Mouse (Mus musculus): Measurements from ENCODE around the gene Eaf2. TPM values are rescaled to one million over a fixed set of nuclear protein-coding genes. Genes with fewer than 3 reads are reported as not detected.

Eaf2 gene
- polyA plus RNA-seq, 1 experiment from 2014 or later: 1.7 TPM

- POLR2A ChIA-PET: no interaction called here
These were observed 61.1 kb downstream of the Eaf2 start for GRCm38 (mm10) chr16:36813680-36814079.

DNA sequence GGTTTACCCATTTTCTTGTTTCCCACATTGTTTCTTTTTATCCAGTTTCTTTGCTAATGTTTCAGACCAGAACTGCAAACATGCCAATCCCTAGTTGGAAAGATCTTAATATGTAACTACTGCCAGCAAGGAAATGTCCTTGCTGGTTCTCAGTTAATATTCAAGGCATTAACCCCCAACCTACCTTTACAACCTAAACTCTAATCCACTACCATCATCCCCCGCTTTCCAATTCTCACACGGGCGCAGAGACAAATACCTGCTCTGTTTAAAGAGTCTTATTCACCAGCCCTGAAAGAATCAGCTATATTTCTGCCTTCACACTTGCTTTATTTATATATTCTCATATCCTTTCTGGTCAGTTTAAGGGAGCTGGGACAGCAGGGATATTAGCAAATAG lies 66.2 kb downstream of the Eaf2 start:
- TF ChIP-seq CTCF (IDR thresholded peaks at IDR 0.05): no peak
- CTCF ChIA-PET: interaction anchor here (0.8 kb wide), 1 partner anchor 59 kb away, joined by 3 read pairs; no protein-coding TSS in a partner anchor
- no peak for ATAC-seq
- POLR2A ChIA-PET: no interaction called here
- peaks cover 4% of the 10 kb centered on the region for H3K27me3 ChIP-seq
- DNase-seq (ENCODE audit: low read depth, low spot score): no peak
- in situ Hi-C loops (cut with MboI; ENCODE audit: low pct_unique_long_range_greater_than_20kb): loop anchor here (25.0 kb wide), 1 partner anchor 721 kb away; no protein-coding TSS in a partner anchor

More at GRCm38 (mm10) chr16:36813680-36814079, 61.1 kb downstream of the Eaf2 start:
- CTCF ChIA-PET: no interaction called here
- H3K27me3 ChIP-seq: peaks cover 4% of the 10 kb centered on the region
- DNase-seq (ENCODE audit: low read depth, low spot score) (no peak), ATAC-seq (no peak)
- in situ Hi-C loops (cut with MboI; ENCODE audit: low pct_unique_long_range_greater_than_20kb): loop anchor here (5.0 to 25.0 kb wide), 3 partner anchors 86 to 726 kb away; no protein-coding TSS in a partner anchor
- TF ChIP-seq CTCF (IDR thresholded peaks at IDR 0.05): no peak

- POLR2A ChIA-PET: no interaction called here
These were observed 72.4 kb downstream of the Eaf2 start for GRCm38 (mm10) chr16:36802361-36802760.

GRCm38 (mm10) chr16:36798334-36798733 lies 76.5 kb downstream of the Eaf2 start:
- no peak for TF ChIP-seq CTCF (IDR thresholded peaks at IDR 0.05)
- in situ Hi-C loops (cut with MboI; ENCODE audit: low pct_unique_long_range_greater_than_20kb): no loop called here
- CTCF ChIA-PET: no interaction called here
- no peak for ATAC-seq
- no peaks in the 10 kb centered on the region for H3K27me3 ChIP-seq
- POLR2A ChIA-PET: no interaction called here
- DNase-seq (ENCODE audit: low read depth, low spot score): no peak

More at GRCm38 (mm10) chr16:36802361-36802760, 72.4 kb downstream of the Eaf2 start:
- TF ChIP-seq CTCF (IDR thresholded peaks at IDR 0.05): peak; percentile 40
- DNase-seq (ENCODE audit: low read depth, low spot score) (no peak), ATAC-seq (no peak)
- H3K27me3 ChIP-seq: no peaks in the 10 kb centered on the region
- CTCF ChIA-PET: interaction anchor here (0.7 to 1.1 kb wide), 2 partner anchors 67 to 83 kb away, joined by 3 to 4 read pairs; no protein-coding TSS in a partner anchor
- in situ Hi-C loops (cut with MboI; ENCODE audit: low pct_unique_long_range_greater_than_20kb): loop anchor here (25.0 kb wide), 1 partner anchor 715 kb away; no protein-coding TSS in a partner anchor

GRCm38 (mm10) chr16:36794976-36795375 lies 79.8 kb downstream of the Eaf2 start:
- no peaks in the 10 kb centered on the region for H3K27me3 ChIP-seq
- ChIA-PET POLR2A (no interaction called here), CTCF (no interaction called here)
- in situ Hi-C loops (cut with MboI; ENCODE audit: low pct_unique_long_range_greater_than_20kb): no loop called here
- ATAC-seq (no peak), DNase-seq (ENCODE audit: low read depth, low spot score) (no peak)
- no peak for TF ChIP-seq CTCF (IDR thresholded peaks at IDR 0.05)

DNA sequence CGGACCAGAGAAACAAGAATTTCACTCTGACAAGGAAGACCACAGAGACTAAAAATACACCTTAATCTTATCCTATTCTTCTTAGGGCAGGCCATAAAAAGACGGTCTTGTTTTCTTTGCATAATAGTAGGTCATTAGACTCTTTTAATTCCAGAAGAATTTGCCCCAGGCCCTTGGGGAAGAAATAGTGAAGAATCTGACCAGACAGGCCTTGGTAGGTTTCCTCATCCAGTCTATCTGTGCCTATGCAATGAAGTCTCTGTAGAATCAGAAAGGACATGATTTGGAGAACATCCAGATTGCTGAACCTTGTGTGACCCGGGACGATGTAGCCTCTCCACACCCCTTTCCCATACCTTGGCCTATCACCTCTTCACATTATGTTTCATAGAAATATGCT lies 84.6 kb downstream of the Eaf2 start:
- TF ChIP-seq CTCF (IDR thresholded peaks at IDR 0.05): no peak
- no peak for DNase-seq (ENCODE audit: low read depth, low spot score)
- no peaks in the 10 kb centered on the region for H3K27me3 ChIP-seq
- ChIA-PET CTCF (no interaction called here), POLR2A (no interaction called here)
- in situ Hi-C loops (cut with MboI; ENCODE audit: low pct_unique_long_range_greater_than_20kb): no loop called here
- no peak for ATAC-seq

DNA sequence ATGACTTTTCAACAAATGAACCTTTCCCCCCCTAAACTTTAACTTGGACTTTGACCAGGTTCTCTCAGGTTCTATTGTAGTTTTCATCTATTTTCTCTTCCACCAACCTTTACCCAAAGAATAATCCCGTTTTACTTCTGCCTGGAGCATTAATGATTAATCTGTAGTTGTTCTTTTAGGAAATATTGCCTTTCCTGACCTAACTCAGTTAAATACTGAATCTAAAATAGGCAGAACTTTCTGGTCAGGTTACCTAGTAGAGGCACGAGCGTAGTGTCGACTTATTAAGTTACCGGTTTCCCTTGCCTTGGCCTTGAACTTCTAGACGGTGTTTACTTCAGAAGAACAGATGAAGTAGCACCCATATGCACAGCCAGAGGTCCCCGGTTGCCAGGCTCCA lies 88.3 kb downstream of the Eaf2 start:
- ChIA-PET CTCF (no interaction called here), POLR2A (no interaction called here)
- in situ Hi-C loops (cut with MboI; ENCODE audit: low pct_unique_long_range_greater_than_20kb): no loop called here
- TF ChIP-seq CTCF (IDR thresholded peaks at IDR 0.05): no peak
- ATAC-seq: no peak
- H3K27me3 ChIP-seq: peaks cover 6% of the 10 kb centered on the region
- DNase-seq (ENCODE audit: low read depth, low spot score): no peak

- in situ Hi-C loops (cut with MboI; ENCODE audit: low pct_unique_long_range_greater_than_20kb): no loop called here
- no peak for TF ChIP-seq CTCF (IDR thresholded peaks at IDR 0.05)
- CTCF ChIA-PET: no interaction called here
- H3K27me3 ChIP-seq: peaks cover 6% of the 10 kb centered on the region
- DNase-seq (ENCODE audit: low read depth, low spot score): no peak
- POLR2A ChIA-PET: no interaction called here
- no peak for ATAC-seq
These were observed 90.0 kb downstream of the Eaf2 start, which contains the start of gene Slc15a2 for GRCm38 (mm10) chr16:36784594-36785313. Gene Slc15a2, minus strand, starts transcription at chr16:36784962.

DNA sequence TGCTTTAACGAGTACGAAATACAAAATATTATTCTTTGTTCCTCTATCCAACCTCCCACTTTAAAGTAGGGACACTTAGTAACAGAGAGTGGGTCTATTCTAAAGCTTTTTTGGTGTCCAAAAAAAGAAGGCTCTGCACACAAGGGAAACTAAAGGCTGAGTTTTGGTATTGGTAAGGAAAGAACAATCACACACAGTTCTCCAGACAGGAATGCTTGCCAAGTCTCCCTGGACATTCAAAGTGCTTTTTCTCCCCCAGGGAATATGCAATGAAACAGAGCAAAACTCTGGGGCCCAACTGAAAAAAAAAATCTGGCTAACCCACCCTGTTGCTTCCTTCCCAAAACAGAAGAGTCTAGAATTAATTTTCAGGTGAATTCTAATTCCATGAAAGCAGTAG lies 90.7 kb downstream of the Eaf2 start:
- ChIA-PET CTCF (no interaction called here), POLR2A (no interaction called here)
- no peak for DNase-seq (ENCODE audit: low read depth, low spot score)
- no peak for ATAC-seq
- peaks cover 6% of the 10 kb centered on the region for H3K27me3 ChIP-seq
- no peak for TF ChIP-seq CTCF (IDR thresholded peaks at IDR 0.05)
- in situ Hi-C loops (cut with MboI; ENCODE audit: low pct_unique_long_range_greater_than_20kb): no loop called here

GRCm38 (mm10) chr16:36775658-36776057 lies 99.1 kb downstream of the Eaf2 start:
- ATAC-seq (no peak), DNase-seq (ENCODE audit: low read depth, low spot score) (no peak)
- no peak for TF ChIP-seq CTCF (IDR thresholded peaks at IDR 0.05)
- ChIA-PET POLR2A (interaction anchor here (0.6 kb wide), 1 partner anchor 214 kb away, joined by 3 read pairs; no protein-coding TSS in a partner anchor), CTCF (no interaction called here)
- no peaks in the 10 kb centered on the region for H3K27me3 ChIP-seq
- in situ Hi-C loops (cut with MboI; ENCODE audit: low pct_unique_long_range_greater_than_20kb): no loop called here

DNA sequence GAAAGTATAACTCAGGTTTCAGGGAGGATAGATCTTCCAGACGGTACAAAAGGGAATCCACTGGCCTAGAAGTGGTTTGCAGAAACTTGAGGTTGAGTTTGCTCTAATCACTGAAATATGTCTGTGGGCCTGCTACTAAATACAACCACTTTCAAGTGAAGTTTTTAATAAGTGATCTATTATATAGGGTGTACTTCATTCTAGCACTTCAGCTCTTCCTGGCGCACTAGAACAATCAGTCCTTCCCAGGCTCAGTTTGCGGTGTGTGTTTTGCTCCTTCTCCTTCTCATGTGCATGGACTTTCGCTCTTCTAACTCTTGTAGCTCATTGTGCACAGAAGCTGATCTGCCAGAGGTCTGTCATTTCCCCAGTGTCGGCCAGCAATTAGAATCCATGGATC lies 101.8 kb downstream of the Eaf2 start:
- ATAC-seq (no peak), DNase-seq (ENCODE audit: low read depth, low spot score) (no peak)
- in situ Hi-C loops (cut with MboI; ENCODE audit: low pct_unique_long_range_greater_than_20kb): no loop called here
- ChIA-PET POLR2A (no interaction called here), CTCF (interaction anchor here (1.2 kb wide), 1 partner anchor 39 kb away, joined by 3 read pairs; no protein-coding TSS in a partner anchor)
- no peak for TF ChIP-seq CTCF (IDR thresholded peaks at IDR 0.05)
- no peaks in the 10 kb centered on the region for H3K27me3 ChIP-seq
